ENCODE assay signal across 11 mouse cellular contexts in the genomic region with DNA sequence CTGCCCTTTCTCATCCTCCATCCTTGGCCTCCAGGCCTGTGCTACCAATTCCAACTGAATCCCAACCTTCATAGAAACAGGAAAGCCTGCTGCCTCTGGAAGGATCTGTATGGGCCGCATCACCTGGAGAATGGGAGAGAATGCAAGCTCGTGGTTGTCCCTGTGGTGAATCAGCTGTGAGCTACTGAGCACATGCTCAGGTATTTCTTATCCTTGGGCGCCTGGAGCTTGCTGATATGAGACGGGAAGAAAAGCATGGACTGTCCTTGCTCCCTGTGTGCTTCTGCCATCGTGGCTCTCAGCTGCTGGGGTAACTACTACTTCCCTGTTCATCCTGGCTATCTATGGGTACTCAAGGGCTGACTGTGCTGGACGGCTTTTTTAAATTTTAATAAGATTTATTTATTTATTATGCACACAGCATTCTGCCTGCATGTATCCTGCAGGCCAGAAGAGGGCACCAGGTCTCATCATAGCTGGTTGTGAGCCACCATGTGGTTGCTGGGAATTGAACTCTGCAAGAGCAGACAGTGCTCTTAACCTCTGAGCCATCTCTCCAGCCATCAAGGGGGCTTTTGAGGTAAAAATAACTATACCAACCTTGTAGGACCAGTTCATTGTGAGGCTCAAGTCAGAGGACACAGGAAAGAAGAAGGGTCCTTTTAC. TPM values are rescaled to one million over a fixed set of nuclear protein-coding genes. Genes with fewer than 3 reads are reported as not detected.
DNase-seq lines count a peak whose midpoint lies in the region; ATAC-seq and TF ChIP-seq lines count a peak whose summit lies in the region.
"Had no signal": no experiment of that assay in that cellular context is flagged by ENCODE, and none has a peak within 500 bp of the region (broad histone marks: within the 10 kb centered on the region; RNA-seq: fewer than 3 reads in every experiment).

No protein-coding gene starts in this region.

- H3K9ac ChIP-seq in lung, postnatal 0 days (replicated peaks; ENCODE audit: low read depth): no peak overlapping the region
- H3K9ac ChIP-seq: hindbrain, embryonic 13.5 days had no signal

- peak; percentile 61 for TF ChIP-seq CTCF in lung, postnatal 0 days (IDR thresholded peaks at IDR 0.05)
- TF ChIP-seq CTCF in bone marrow macrophage, adult 2 months (IDR thresholded peaks at IDR 0.05; ENCODE audit: low read depth, low read length): 0 out of 2 replicates have a peak, but pooled peaks have one; percentile 5

- H3K4me1 ChIP-seq in lung, postnatal 0 days (ENCODE audit: insufficient read depth, low read depth, low read length): peaks cover 3% of the 10 kb centered on the region
- H3K4me1 ChIP-seq in bone marrow macrophage, adult 2 months (ENCODE audit: control insufficient read depth, insufficient read depth, low read length): peaks cover 5% of the 10 kb centered on the region; the same call in 1 of the 2 replicates

- peak; percentile 7 for DNase-seq in embryo, embryonic 10.5 days (ENCODE audit: low spot score)
- no peak for DNase-seq in embryo, embryonic 11 days
- DNase-seq in lung, postnatal 0 days (ENCODE audit: low spot score): no peak
- DNase-seq in lung, postnatal 25 days (ENCODE audit: low spot score): no peak
- DNase-seq in naive thymus-derived CD4-positive, alpha-beta T cell, adult 2 months (ENCODE audit: low read depth): peak; percentile 22
- DNase-seq in adrenal gland, postnatal 36 days: no peak
- no peak for DNase-seq in spleen, adult 12 weeks (ENCODE audit: low spot score)
- DNase-seq: heart, adult 18-20 months had no signal

- ATAC-seq in lung, postnatal 0 days: no peak

- H3K27me3 ChIP-seq in lung, postnatal 0 days (replicated peaks; ENCODE audit: insufficient read depth, low read length): no peaks in the 10 kb centered on the region
- H3K27me3 ChIP-seq: hindbrain, embryonic 13.5 days had no signal

- no peaks in the 10 kb centered on the region for H3K9me3 ChIP-seq in lung, postnatal 0 days (ENCODE audit: low read length)
- H3K9me3 ChIP-seq: hindbrain, embryonic 13.5 days had no signal

- H3K36me3 ChIP-seq in lung, postnatal 0 days (ENCODE audit: insufficient read depth, low read length): no peaks in the 10 kb centered on the region

- WGBS in lung, postnatal 0 days: 87% methylated on average over 6 of the region's 6 CpGs

- no peak for TF ChIP-seq POLR2A in bone marrow macrophage, adult 2 months (IDR thresholded peaks at IDR 0.05; ENCODE audit: borderline replicate concordance, low read depth, low read length)

- no peak for TF ChIP-seq EP300 in lung, postnatal 0 days (IDR thresholded peaks at IDR 0.05)

- H3K27ac ChIP-seq in lung, postnatal 0 days (ENCODE audit: low read length): no peak overlapping the region
- H3K27ac ChIP-seq in bone marrow macrophage, adult 2 months (ENCODE audit: insufficient read depth, low read depth, low read length): no peak overlapping the region
- H3K27ac ChIP-seq: hindbrain, embryonic 13.5 days had no signal

- H3K4me2 ChIP-seq in lung, postnatal 0 days (replicated peaks; ENCODE audit: low read depth, low read length): no peak overlapping the region
- H3K4me2 ChIP-seq: hindbrain, embryonic 13.5 days had no signal

- no peak overlapping the region for H3K4me3 ChIP-seq in lung, postnatal 0 days (ENCODE audit: low read depth, low read length)
- H3K4me3 ChIP-seq in bone marrow macrophage, adult 2 months (ENCODE audit: insufficient read depth, low read length): no peak overlapping the region
- H3K4me3 ChIP-seq: hindbrain, embryonic 13.5 days had no signal

RNA-seq across cellular contexts. Expression of a gene that starts 6.1 kb away (rescaled TPM):
- polyA plus RNA-seq in lung, postnatal 0 days (2015; fragmentation: Nextera tagmentation; extraction: Ambion mirVana): 82.3 and 97.4 TPM in 2 replicates
- 2.2 TPM in 1 of 2 replicates, not detected in the other for polyA plus RNA-seq in bone marrow macrophage, adult 2 months (2012; ENCODE audit: insufficient read depth, insufficient read length, missing spikeins)
- total RNA-seq in adrenal gland, postnatal 36 days (2021): 10 to 100 TPM; 43.2 to 43.8 TPM

RNA-seq across cellular contexts. Expression of a gene that starts 11.6 kb away (rescaled TPM):
- polyA plus RNA-seq in lung, postnatal 0 days (2015; fragmentation: Nextera tagmentation; extraction: Ambion mirVana): 46.3 and 50.1 TPM in 2 replicates
- 27.4 and 28.5 TPM in 2 replicates for polyA plus RNA-seq in bone marrow macrophage, adult 2 months (2012; ENCODE audit: insufficient read depth, insufficient read length, missing spikeins)
- 10 to 100 TPM; 40.0 to 41.1 TPM for total RNA-seq in adrenal gland, postnatal 36 days (2021)

RNA-seq across cellular contexts. Expression of a gene that starts 13.4 kb away (rescaled TPM):
- 14.3 and 15.9 TPM in 2 replicates for polyA plus RNA-seq in lung, postnatal 0 days (2015; fragmentation: Nextera tagmentation; extraction: Ambion mirVana)
- 16.9 and 17.1 TPM in 2 replicates for polyA plus RNA-seq in bone marrow macrophage, adult 2 months (2012; ENCODE audit: insufficient read depth, insufficient read length, missing spikeins)
- 1 to 10 TPM; 4.3 to 9.6 TPM for total RNA-seq in adrenal gland, postnatal 36 days (2021)

RNA-seq across cellular contexts. Expression of a gene that starts 14.2 kb away (rescaled TPM):
- 17.4 and 19.8 TPM in 2 replicates for polyA plus RNA-seq in lung, postnatal 0 days (2015; fragmentation: Nextera tagmentation; extraction: Ambion mirVana)
- polyA plus RNA-seq in bone marrow macrophage, adult 2 months (2012; ENCODE audit: insufficient read depth, insufficient read length, missing spikeins): 23.6 and 29.8 TPM in 2 replicates
- total RNA-seq in adrenal gland, postnatal 36 days (2021): 10 to 100 TPM; 31.6 to 38.2 TPM

RNA-seq across cellular contexts. Expression of a gene that starts 26.9 kb away (rescaled TPM):
- 0.27 and 0.48 TPM in 2 replicates for polyA plus RNA-seq in lung, postnatal 0 days (2015; fragmentation: Nextera tagmentation; extraction: Ambion mirVana)
- polyA plus RNA-seq in bone marrow macrophage, adult 2 months (2012; ENCODE audit: insufficient read depth, insufficient read length, missing spikeins): not detected in 2 replicates
- total RNA-seq in adrenal gland, postnatal 36 days (2021): 1 to 10 TPM in 1 of 2 experiments, under 1 TPM in 1; 0.59 to 1.7 TPM
- polyA plus RNA-seq: stomach, embryonic 16.5 days had no signal

Comparison
In these comparisons a context has a peak if more than half of its experiments do, and no peak if none do; other contexts are left out.
1. DNase-seq: peak in embryo, embryonic 10.5 days (single experiment) and naive thymus-derived CD4-positive, alpha-beta T cell, adult 2 months (single experiment); none in embryo, embryonic 11 days (single experiment), lung, postnatal 0 days (single experiment), lung, postnatal 25 days (single experiment), adrenal gland, postnatal 36 days (0 of 2) and spleen, adult 12 weeks (single experiment).
2. RNA of a gene that starts 6.1 kb away (polyA plus RNA-seq): 82.3 to 97.4 TPM in lung, postnatal 0 days; 2.2 TPM in bone marrow macrophage, adult 2 months; every median in the first group is over 10 times any median in the second.